In the genomic region with DNA sequence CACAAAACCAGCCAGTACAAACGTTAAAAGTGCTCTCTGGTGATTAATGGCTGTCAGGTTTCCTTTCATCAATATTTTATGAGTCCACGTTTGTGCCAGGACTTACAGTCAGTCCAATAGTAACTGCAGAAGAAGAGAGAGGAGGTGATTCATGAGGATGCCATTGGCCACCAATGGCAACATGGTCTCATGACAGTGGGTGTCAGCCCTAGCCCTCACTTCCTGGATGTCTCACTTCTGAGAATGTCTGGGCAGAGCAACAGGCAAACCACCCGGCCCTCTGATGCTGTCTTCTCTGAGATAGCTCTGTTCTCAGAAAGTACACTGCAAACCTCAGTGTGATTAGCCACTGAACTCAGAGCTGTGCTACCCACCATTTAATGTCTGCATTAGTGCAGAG, we compare ENCODE assay signal across 20 mouse cellular contexts.
DNase-seq lines count a peak whose midpoint lies in the region; ATAC-seq and TF ChIP-seq lines count a peak whose summit lies in the region.
"Had no signal": no experiment of that assay in that cellular context is flagged by ENCODE, and none has a peak within 500 bp of the region (broad histone marks: within the 10 kb centered on the region; RNA-seq: fewer than 3 reads in every experiment).

No protein-coding gene starts in this region.

- H3K4me1 ChIP-seq in heart, adult 2 months (ENCODE audit: control insufficient read depth, insufficient read depth, low read length), result no peaks in the 10 kb centered on the region
- H3K4me1 ChIP-seq: embryonic facial prominence, embryonic 12.5 days; heart, embryonic 13.5 days had no signal

- no peaks in the 10 kb centered on the region for H3K36me3 ChIP-seq in heart, adult 2 months (ENCODE audit: control insufficient read depth, insufficient read depth, low read length)
- H3K36me3 ChIP-seq: embryonic facial prominence, embryonic 12.5 days; forebrain, embryonic 12.5 days; heart, embryonic 13.5 days; hindbrain, embryonic 12.5 days had no signal

- no peak overlapping the region for H3K9ac ChIP-seq in heart, adult 2 months (ENCODE audit: low read depth, low read length)
- H3K9ac ChIP-seq: embryonic facial prominence, embryonic 12.5 days; forebrain, embryonic 12.5 days; heart, embryonic 13.5 days; hindbrain, embryonic 12.5 days had no signal

- H3K27ac ChIP-seq in heart, adult 2 months, result no peak overlapping the region
- H3K27ac ChIP-seq: embryonic facial prominence, embryonic 12.5 days; forebrain, embryonic 12.5 days; heart, embryonic 13.5 days; hindbrain, embryonic 12.5 days had no signal

- intact Hi-C loops in heart, adult 2 months (cut with DNase I), result no loop called here

- no peak overlapping the region for H3K4me3 ChIP-seq in heart, adult 2 months
- H3K4me3 ChIP-seq: embryonic facial prominence, embryonic 12.5 days; forebrain, embryonic 12.5 days; heart, embryonic 13.5 days; hindbrain, embryonic 12.5 days had no signal

- no peaks in the 10 kb centered on the region for H3K27me3 ChIP-seq in heart, adult 2 months (ENCODE audit: control insufficient read depth, insufficient read depth, low read length)
- H3K27me3 ChIP-seq: embryonic facial prominence, embryonic 12.5 days; heart, embryonic 13.5 days; hindbrain, embryonic 12.5 days had no signal

- ATAC-seq in activated CD4-positive, CD25-positive, alpha-beta regulatory T cell, adult 4 months, result peak; percentile 65
- peak; percentile 67 for ATAC-seq in inflammation-experienced regulatory T-cells, adult 6 months
- ATAC-seq: forebrain, embryonic 16.5 days; intestine, postnatal 0 days had no signal

- peak; percentile 74 for DNase-seq in heart, adult 11 months
- no peak for DNase-seq in heart, adult 2 months
- DNase-seq in 3T3-L1 (ENCODE audit: low read depth, low spot score), result peak; percentile 15
- DNase-seq in adrenal gland, postnatal 36 days, result no peak
- no peak for DNase-seq in adrenal gland, postnatal 10 days
- DNase-seq: adrenal gland, postnatal 25 days; cerebellum, adult 11 months; cerebellum, adult 8-10 months; cerebellum, postnatal 14 days; gastrocnemius, postnatal 10 days; heart, postnatal 4 days; kidney, adult 8-10 months had no signal

- TF ChIP-seq CTCF in heart, adult 2 months (IDR thresholded peaks at IDR 0.05), result no peak

- H3K79me2 ChIP-seq in heart, adult 2 months (replicated peaks; ENCODE audit: control insufficient read depth, insufficient read depth, low read length), result no peaks in the 10 kb centered on the region

- no peak for TF ChIP-seq EP300 in heart, adult 2 months (IDR thresholded peaks at IDR 0.05; ENCODE audit: insufficient read depth, low read depth, low read length)

- WGBS in heart, adult 2 months, result 69% methylated on average over 3 of the region's 3 CpGs

- no peak for TF ChIP-seq POLR2A in heart, adult 2 months (IDR thresholded peaks at IDR 0.05; ENCODE audit: insufficient read depth, low read depth, low read length)

Comparison
In these comparisons a context has a peak if more than half of its experiments do, and no peak if none do; other contexts are left out.
1. DNase-seq: peak in heart, adult 11 months (single experiment) and 3T3-L1 (single experiment); none in heart, adult 2 months (0 of 2), adrenal gland, postnatal 36 days (0 of 2) and adrenal gland, postnatal 10 days (single experiment).